Mouse (Mus musculus) erythroid progenitor cell, adult 5-6 weeks (primary cell): ENCODE data around the gene Mrgprb1. TPM values are rescaled to one million over a fixed set of nuclear protein-coding genes. Genes with fewer than 3 reads are reported as not detected.
"Not testable (repeated sequence)": the region's sequence is repeated elsewhere in the genome, so short reads cannot be mapped to it uniquely, and the experiment has no call there.

Source experiments
- ATAC-seq: replicated peaks from 2 replicates; pipeline ENCODE4 v1.8.0; 2016; ENCODE audit warnings: moderate number of reproducible peaks, mild to moderate bottlenecking, moderate TSS enrichment, inconsistent platforms; ENCODE audit not compliant: poor library complexity, low FRiP score, severe bottlenecking
- total RNA-seq, 2 experiments: library from RNA; stranded (forward) in 1 of 2; stranded (reverse) in 1 of 2; fragments of 150-400 nt in 1 of 2; fragments of 186-747, 209-891 nt in 1 of 2; gene quantifications; 2 replicates each; pipeline versions ENCODE4 v1.2.3 to v1.2.4; 2015 to 2017; ENCODE audit warnings: low replicate concordance in 2 of 2

The Mrgprb1 gene
- not detected in 2 replicates for total RNA-seq (2015; ENCODE audit: low replicate concordance)
- not detected in 2 replicates for total RNA-seq (2017; ENCODE audit: low replicate concordance)

DNA sequence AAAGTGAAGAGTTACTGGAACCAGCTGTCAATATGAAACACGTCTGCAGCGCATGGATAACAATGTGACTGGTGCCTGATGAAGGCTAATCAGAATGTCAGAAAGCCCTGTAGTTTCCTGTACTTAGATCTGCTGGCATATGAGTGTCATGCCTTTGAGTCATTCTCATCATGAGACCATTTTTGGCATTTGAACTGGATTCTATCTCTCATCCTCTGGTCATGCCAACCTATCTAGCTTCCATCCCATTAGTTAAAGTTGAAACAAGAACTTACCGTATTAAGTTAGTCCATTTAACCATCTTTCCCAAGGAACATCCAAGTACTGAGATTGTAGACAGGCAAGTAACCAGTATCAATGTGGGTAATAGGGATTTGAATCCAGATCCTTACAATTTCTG is at the start of gene Mrgprb1:
TSS of gene Mrgprb1 (minus strand) at position 101 of the 400 bp plus-strand sequence.
- no peak for ATAC-seq

DNA sequence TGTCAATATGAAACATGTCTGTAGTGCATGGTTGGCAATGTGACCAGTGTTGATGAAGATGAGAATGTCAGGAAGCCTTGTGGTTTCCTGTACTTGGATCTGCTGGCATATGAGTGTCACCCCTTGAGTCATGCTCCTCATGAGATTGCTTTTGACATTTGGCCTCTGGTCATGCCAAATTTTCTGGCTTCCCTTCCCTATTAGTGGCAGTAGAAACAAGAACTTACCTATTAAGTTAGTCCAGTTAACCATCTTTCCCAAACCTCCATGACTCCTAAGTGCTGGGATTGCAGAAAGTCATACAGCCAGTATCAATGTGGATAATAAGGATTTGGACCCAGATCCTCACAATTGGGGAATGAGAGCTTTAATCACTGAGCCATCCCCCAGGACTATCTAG is 43.1 kb upstream of the Mrgprb1 start, which contains the start of gene Mrgprx2:
TSS of gene Mrgprx2 (minus strand) at position 101 of the 400 bp plus-strand sequence.
- ATAC-seq = no peak

DNA sequence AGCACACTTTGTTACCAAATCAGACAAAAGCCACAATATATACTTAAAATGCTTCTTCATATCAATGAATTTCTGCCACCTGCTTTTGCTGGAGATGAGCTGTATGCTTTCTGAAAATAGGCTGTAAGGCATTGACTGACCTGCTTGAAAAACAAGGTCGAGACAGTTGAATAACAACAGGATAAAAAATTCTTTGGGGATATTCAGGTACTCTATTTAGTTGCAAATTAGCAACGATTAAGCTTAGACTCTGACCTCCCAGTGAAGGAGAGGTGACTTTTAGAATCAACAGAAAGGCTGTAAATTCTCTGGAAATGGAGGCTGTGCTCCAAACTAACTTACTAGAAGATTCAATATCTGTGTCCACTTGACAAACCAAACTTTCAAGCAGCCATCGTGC is 19.6 kb downstream of the Mrgprb1 start:
- no peak for ATAC-seq

DNA sequence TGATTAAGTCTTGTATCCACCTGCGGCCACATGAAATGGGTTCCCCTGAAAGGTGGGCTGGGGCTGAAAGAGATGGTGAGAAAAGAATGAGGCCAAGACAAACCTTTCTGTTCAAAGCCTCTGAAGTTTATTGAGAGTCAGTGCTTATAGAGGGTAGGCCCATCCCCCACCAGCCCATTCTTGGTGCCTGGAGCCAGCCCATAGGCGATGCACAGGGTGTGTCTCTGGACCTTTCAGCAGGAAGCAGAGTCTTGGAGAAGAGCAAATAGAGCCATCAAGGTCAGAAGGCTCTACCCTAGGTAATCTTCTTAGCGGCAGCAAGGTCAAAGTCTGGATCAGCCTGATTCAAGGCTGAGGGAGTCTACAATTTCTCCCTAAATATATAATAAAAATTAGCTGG is 20.2 kb downstream of the Mrgprb1 start:
- not testable (repeated sequence) for ATAC-seq

Other genes with a start within 250 kb of the Mrgprb1 start
- not detected in 2 replicates for gene Mrgprb8, start 67.8 kb downstream of the Mrgprb1 start, total RNA-seq (2015; ENCODE audit: low replicate concordance)
- gene Mrgprb8, start 67.8 kb downstream of the Mrgprb1 start, total RNA-seq (2017; ENCODE audit: low replicate concordance) = not detected in 2 replicates
- gene Mrgprx2, start 43.0 kb upstream of the Mrgprb1 start, total RNA-seq (2015; ENCODE audit: low replicate concordance) = not detected in 2 replicates
- not detected in 2 replicates for gene Mrgprx2, start 43.0 kb upstream of the Mrgprb1 start, total RNA-seq (2017; ENCODE audit: low replicate concordance)
- not detected in 2 replicates for gene Mrgprb2, start 101.7 kb upstream of the Mrgprb1 start, total RNA-seq (2015; ENCODE audit: low replicate concordance)
- not detected in 2 replicates for gene Mrgprb2, start 101.7 kb upstream of the Mrgprb1 start, total RNA-seq (2017; ENCODE audit: low replicate concordance)
- not detected in 2 replicates for gene Mrgprb3, start 187.5 kb upstream of the Mrgprb1 start, total RNA-seq (2015; ENCODE audit: low replicate concordance)
- gene Mrgprb3, start 187.5 kb upstream of the Mrgprb1 start, total RNA-seq (2017; ENCODE audit: low replicate concordance) = not detected in 2 replicates